In the genomic region with DNA sequence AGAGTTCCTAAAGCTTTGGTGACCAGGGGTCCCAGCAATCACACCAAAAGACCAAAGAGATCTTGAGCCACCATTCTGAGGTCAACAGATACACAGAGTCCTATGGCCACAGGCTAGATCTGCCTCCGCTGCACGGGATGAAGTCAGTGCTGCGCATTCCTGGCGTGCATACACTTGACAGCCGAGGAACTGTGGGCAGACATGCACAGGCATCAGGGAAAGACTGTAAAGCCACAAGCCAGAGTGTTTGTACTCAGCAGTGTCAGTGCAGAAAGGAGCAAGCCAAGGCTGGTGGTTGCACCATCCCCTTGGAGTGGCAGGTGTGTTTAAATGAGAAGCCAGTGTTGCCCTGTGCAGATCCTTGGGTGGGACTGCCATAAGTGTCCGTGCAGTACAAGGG, we compare ENCODE assay signal across 21 mouse cellular contexts. TPM values are rescaled to one million over a fixed set of nuclear protein-coding genes. Genes with fewer than 3 reads are reported as not detected.
DNase-seq lines count a peak whose midpoint lies in the region; ATAC-seq and TF ChIP-seq lines count a peak whose summit lies in the region.
"Had no signal": no experiment of that assay in that cellular context is flagged by ENCODE, and none has a peak within 500 bp of the region (broad histone marks: within the 10 kb centered on the region; RNA-seq: fewer than 3 reads in every experiment).

No protein-coding gene starts in this region.

- TF ChIP-seq CTCF in liver, adult 2 months (IDR thresholded peaks at IDR 0.05; ENCODE audit: low read depth, low read length), result no peak
- no peak for TF ChIP-seq CTCF in liver, postnatal 0 days (IDR thresholded peaks at IDR 0.05; ENCODE audit: low read depth)

- no peak for DNase-seq in heart, postnatal 10 days
- DNase-seq in heart, postnatal 4 days, result no peak
- no peak for DNase-seq in liver, adult 2 months (ENCODE audit: extremely low read depth, low read depth, low spot score)
- DNase-seq in liver, postnatal 0 days, result no peak
- peak; percentile 26 for DNase-seq in fat pad, adult 2 months (ENCODE audit: extremely low read depth, low read depth, low spot score)
- DNase-seq: adrenal gland, postnatal 36 days; B cell, adult 2 months; cerebellum, adult 18-20 months; cerebellum, adult 9-10 months; cerebellum, postnatal 14 days; gastrocnemius, postnatal 25 days had no signal

- H3K27me3 ChIP-seq in heart, embryonic 12.5 days (replicated peaks), result no peaks in the 10 kb centered on the region
- H3K27me3 ChIP-seq in heart, embryonic 16.5 days (ENCODE audit: control insufficient read depth, insufficient read depth, low read length), result no peaks in the 10 kb centered on the region
- no peaks in the 10 kb centered on the region for H3K27me3 ChIP-seq in liver, adult 2 months (ENCODE audit: control insufficient read depth, insufficient read depth, low read length)
- no peaks in the 10 kb centered on the region for H3K27me3 ChIP-seq in liver, postnatal 0 days (ENCODE audit: insufficient read depth, low read length)
- H3K27me3 ChIP-seq: CH12.LX; forebrain, embryonic 15.5 days; hindbrain, embryonic 13.5 days; intestine, embryonic 15.5 days; Patski had no signal

- H3K9ac ChIP-seq in heart, embryonic 12.5 days, result 0 out of 2 replicates have a peak overlapping the region, but pooled peaks have one; percentile 5
- no peak overlapping the region for H3K9ac ChIP-seq in heart, embryonic 16.5 days (ENCODE audit: low read length)
- 0 out of 2 replicates have a peak overlapping the region, but pooled peaks have one; percentile 3 for H3K9ac ChIP-seq in liver, adult 2 months (ENCODE audit: low read depth, low read length)
- no peak overlapping the region for H3K9ac ChIP-seq in liver, postnatal 0 days (replicated peaks)
- H3K9ac ChIP-seq: forebrain, embryonic 15.5 days; hindbrain, embryonic 13.5 days; intestine, embryonic 15.5 days had no signal

- H3K4me1 ChIP-seq in heart, embryonic 12.5 days (replicated peaks), result peaks cover 38% of the 10 kb centered on the region
- peaks cover 6% of the 10 kb centered on the region; the same call in 1 of the 2 replicates for H3K4me1 ChIP-seq in heart, embryonic 16.5 days (ENCODE audit: control insufficient read depth, insufficient read depth, low read length)
- peaks cover 58% of the 10 kb centered on the region for H3K4me1 ChIP-seq in liver, adult 2 months (ENCODE audit: control insufficient read depth, insufficient read depth, low read length)
- H3K4me1 ChIP-seq in liver, postnatal 0 days (ENCODE audit: insufficient read depth), result peaks cover 15% of the 10 kb centered on the region
- H3K4me1 ChIP-seq: intestine, embryonic 15.5 days had no signal

- H3K79me2 ChIP-seq in liver, adult 2 months (ENCODE audit: control insufficient read depth, insufficient read depth, low read length), result peaks cover 28% of the 10 kb centered on the region

- TF ChIP-seq EP300 in liver, postnatal 0 days (IDR thresholded peaks at IDR 0.05; ENCODE audit: low read depth), result no peak

- no peak for ATAC-seq in heart, embryonic 12.5 days (ENCODE audit: insufficient number of reproducible peaks, low FRiP score)
- peak; percentile 39; the same call in 1 of the 2 replicates for ATAC-seq in heart, embryonic 16.5 days (replicated peaks; ENCODE audit: extremely low read depth, insufficient read depth, low FRiP score)
- ATAC-seq in liver, postnatal 0 days, result no peak
- ATAC-seq: forebrain, embryonic 15.5 days; hindbrain, embryonic 16.5 days; intestine, embryonic 15.5 days; Patski had no signal

- intact Hi-C loops in heart, postnatal 10 days (cut with DNase I), result no loop called here

- 44% methylated on average over 6 of the region's 6 CpGs for WGBS in heart, embryonic 12.5 days
- 49% methylated on average over 6 of the region's 6 CpGs for WGBS in heart, embryonic 16.5 days
- 89% methylated on average over 6 of the region's 6 CpGs for WGBS in liver, adult 2 months
- WGBS in liver, postnatal 0 days (ENCODE audit: insufficient replicate concordance), result 82% methylated on average over 6 of the region's 6 CpGs

- no peak overlapping the region for H3K4me2 ChIP-seq in heart, embryonic 12.5 days
- H3K4me2 ChIP-seq in heart, embryonic 16.5 days (ENCODE audit: low read depth, low read length), result no peak overlapping the region
- no peak overlapping the region for H3K4me2 ChIP-seq in liver, postnatal 0 days (ENCODE audit: low read depth, low read length)
- H3K4me2 ChIP-seq: forebrain, embryonic 15.5 days; hindbrain, embryonic 13.5 days; intestine, embryonic 15.5 days had no signal

- H3K4me3 ChIP-seq in heart, embryonic 12.5 days, result no peak overlapping the region
- no peak overlapping the region for H3K4me3 ChIP-seq in heart, embryonic 16.5 days (ENCODE audit: low read length)
- H3K4me3 ChIP-seq in liver, adult 2 months (ENCODE audit: insufficient read depth, low read depth, low read length), result no peak overlapping the region
- H3K4me3 ChIP-seq in liver, postnatal 0 days (ENCODE audit: low read depth, low read length), result no peak overlapping the region
- H3K4me3 ChIP-seq: forebrain, embryonic 15.5 days; hindbrain, embryonic 10.5 days; hindbrain, embryonic 13.5 days; intestine, embryonic 15.5 days had no signal

- H3K36me3 ChIP-seq in heart, embryonic 12.5 days, result no peaks in the 10 kb centered on the region
- no peaks in the 10 kb centered on the region for H3K36me3 ChIP-seq in heart, embryonic 16.5 days (ENCODE audit: control insufficient read depth, insufficient read depth)
- no peaks in the 10 kb centered on the region for H3K36me3 ChIP-seq in liver, adult 2 months (ENCODE audit: control insufficient read depth, insufficient read depth, low read length)
- H3K36me3 ChIP-seq in liver, postnatal 0 days (replicated peaks; ENCODE audit: insufficient read depth, low read length), result peaks cover 6% of the 10 kb centered on the region; the same call in 1 of the 2 replicates
- H3K36me3 ChIP-seq: forebrain, embryonic 15.5 days; G1E; hindbrain, embryonic 10.5 days; hindbrain, embryonic 13.5 days had no signal

- H3K27ac ChIP-seq in heart, embryonic 12.5 days (ENCODE audit: poor library complexity, severe bottlenecking), result 0 out of 2 replicates have a peak overlapping the region, but pooled peaks have one; percentile 21
- no peak overlapping the region for H3K27ac ChIP-seq in heart, embryonic 16.5 days (ENCODE audit: low read length)
- H3K27ac ChIP-seq in liver, adult 2 months (replicated peaks; ENCODE audit: insufficient read depth, low read depth, low read length), result peak overlapping the region; percentile 71
- H3K27ac ChIP-seq in liver, postnatal 0 days (ENCODE audit: low read depth), result no peak overlapping the region
- H3K27ac ChIP-seq: forebrain, embryonic 15.5 days; hindbrain, embryonic 10.5 days; hindbrain, embryonic 13.5 days; intestine, embryonic 15.5 days had no signal

- no peaks in the 10 kb centered on the region for H3K9me3 ChIP-seq in heart, embryonic 12.5 days (replicated peaks)
- H3K9me3 ChIP-seq in heart, embryonic 16.5 days (replicated peaks; ENCODE audit: control insufficient read depth, low read length), result no peaks in the 10 kb centered on the region
- no peaks in the 10 kb centered on the region for H3K9me3 ChIP-seq in liver, postnatal 0 days (ENCODE audit: low read length)
- H3K9me3 ChIP-seq: forebrain, embryonic 15.5 days; hindbrain, embryonic 10.5 days; hindbrain, embryonic 13.5 days; intestine, embryonic 15.5 days had no signal

- TF ChIP-seq POLR2A in liver, adult 2 months (IDR thresholded peaks at IDR 0.05; ENCODE audit: extremely low read depth, insufficient read depth, low read length), result no peak

RNA-seq across cellular contexts. Expression of gene Dap, which starts 31.6 kb away (rescaled TPM):
- 51.6 and 59.1 TPM in 2 replicates for polyA plus RNA-seq in heart, embryonic 12.5 days (2016; fragmentation: Nextera tagmentation; extraction: Ambion mirVana)
- total RNA-seq in heart, postnatal 10 days (2021), result 10 to 100 TPM; 36.2 to 41.3 TPM
- polyA plus RNA-seq in heart, embryonic 16.5 days (2015; fragmentation: Nextera tagmentation; extraction: Ambion mirVana), result 40.8 and 41.7 TPM in 2 replicates
- total RNA-seq in heart, postnatal 4 days (2021), result 10 to 100 TPM; 43.5 to 46.5 TPM
- total RNA-seq in liver, adult 2 months (2014; rRNA removed), result 53.6 and 63.8 TPM in 2 replicates
- polyA plus RNA-seq in liver, adult 2 months (2012; rRNA removed), result 156 and 257 TPM in 2 replicates
- polyA plus RNA-seq in liver, postnatal 0 days (2015; fragmentation: Nextera tagmentation; extraction: Ambion mirVana), result 75.9 and 77.8 TPM in 2 replicates

Comparison
In these comparisons a context has a peak if more than half of its experiments do, and no peak if none do; other contexts are left out.
1. H3K27ac ChIP-seq: peak in heart, embryonic 12.5 days (single experiment) and liver, adult 2 months (single experiment); none in heart, embryonic 16.5 days (single experiment) and liver, postnatal 0 days (single experiment).
2. H3K9ac ChIP-seq: peak in heart, embryonic 12.5 days (single experiment) and liver, adult 2 months (single experiment); none in heart, embryonic 16.5 days (single experiment) and liver, postnatal 0 days (single experiment).